Mouse (Mus musculus) thymus, postnatal 10 days (tissue): ENCODE measurements around the gene Runx2.

Experiments used
- DNase-seq, 2 experiments: peaks; one replicate each; pipeline ENCODE4 v3.0.0; 2021; ENCODE audit warnings: low spot score in 2 of 2

Runx2 gene

GRCm38 (mm10) chr17:44620456-44620855, 194.1 kb downstream of the Runx2 start:
- no peak for DNase-seq

- no peak for DNase-seq
Measured at GRCm38 (mm10) chr17:44618691-44619090, 195.9 kb downstream of the Runx2 start.

GRCm38 (mm10) chr17:44618175-44618574, 196.4 kb downstream of the Runx2 start:
- DNase-seq = no peak

GRCm38 (mm10) chr17:44617741-44618140, 196.9 kb downstream of the Runx2 start:
- no peak for DNase-seq

- DNase-seq = no peak
Measured at GRCm38 (mm10) chr17:44613716-44614715, 200.6 kb downstream of the Runx2 start.

- no peak for DNase-seq
Measured at GRCm38 (mm10) chr17:44612641-44613040, 202.0 kb downstream of the Runx2 start.

GRCm38 (mm10) chr17:44612002-44612401, 202.6 kb downstream of the Runx2 start:
- DNase-seq = no peak

GRCm38 (mm10) chr17:44611543-44611942, 203.1 kb downstream of the Runx2 start:
- no peak for DNase-seq

GRCm38 (mm10) chr17:44610828-44611227, 203.8 kb downstream of the Runx2 start:
- DNase-seq = no peak

- no peak for DNase-seq
Measured at GRCm38 (mm10) chr17:44609897-44610641, 204.5 kb downstream of the Runx2 start.

GRCm38 (mm10) chr17:44609356-44609755, 205.2 kb downstream of the Runx2 start:
- DNase-seq = no peak

- DNase-seq = no peak
Measured at GRCm38 (mm10) chr17:44608907-44609306, 205.7 kb downstream of the Runx2 start.

GRCm38 (mm10) chr17:44607383-44607782, 207.2 kb downstream of the Runx2 start:
- DNase-seq = no peak

GRCm38 (mm10) chr17:44606245-44606644, 208.4 kb downstream of the Runx2 start:
- DNase-seq = no peak

- DNase-seq = no peak
Measured at GRCm38 (mm10) chr17:44605749-44606148, 208.8 kb downstream of the Runx2 start.

GRCm38 (mm10) chr17:44603170-44603569, 211.4 kb downstream of the Runx2 start:
- no peak for DNase-seq

GRCm38 (mm10) chr17:44601317-44602021, 213.1 kb downstream of the Runx2 start:
- DNase-seq = no peak

- no peak for DNase-seq
Measured at GRCm38 (mm10) chr17:44599856-44600255, 214.7 kb downstream of the Runx2 start.

- DNase-seq = no peak
Measured at GRCm38 (mm10) chr17:44599132-44599531, 215.5 kb downstream of the Runx2 start.

GRCm38 (mm10) chr17:44597918-44598504, 216.6 kb downstream of the Runx2 start:
- DNase-seq = no peak

GRCm38 (mm10) chr17:44592737-44593090, 221.9 kb downstream of the Runx2 start:
- no peak for DNase-seq
